Mouse (Mus musculus) left cerebral cortex, postnatal 14 days (tissue): ENCODE data around the gene Tgfbi. TPM values are rescaled to one million over a fixed set of nuclear protein-coding genes. Genes with fewer than 3 reads are reported as not detected.

Source experiments
- DNase-seq, 2 experiments: peaks; one replicate each; pipeline ENCODE4 v3.0.0; 2021 to 2022; ENCODE audit warnings: low spot score in 2 of 2, mixed read lengths in 1 of 2
- intact Hi-C: fragments of 180-260 bp; cut with DNase I; formaldehyde crosslinking; loops from one replicate; pipeline ENCODE4 v1.15.1; 2025
- total RNA-seq, 2 experiments: library from RNA; stranded (reverse); gene quantifications; 2 replicates each; pipeline ENCODE4 v1.2.3; 2021

The Tgfbi gene
- total RNA-seq, 2 experiments from 2014 or later, result 3.5 TPM

GRCm38 (mm10) chr13:56593961-56594391 lies 15.3 kb upstream of the Tgfbi start:
- intact Hi-C loops, result no loop called here
- DNase-seq, result peak; percentile 39 to 51

GRCm38 (mm10) chr13:56595246-56595645 lies 14.1 kb upstream of the Tgfbi start:
- DNase-seq, result no peak
- intact Hi-C loops, result no loop called here

GRCm38 (mm10) chr13:56597296-56597695 lies 12.0 kb upstream of the Tgfbi start:
- intact Hi-C loops, result no loop called here
- DNase-seq, result no peak

- intact Hi-C loops, result no loop called here
- peak in 1 of 2 experiments; percentile 42 for DNase-seq
These were observed 11.3 kb upstream of the Tgfbi start for GRCm38 (mm10) chr13:56597831-56598612.

GRCm38 (mm10) chr13:56599511-56599910 lies 9.8 kb upstream of the Tgfbi start:
- no peak for DNase-seq
- intact Hi-C loops, result no loop called here

- DNase-seq, result no peak
- intact Hi-C loops, result no loop called here
These were observed 9.0 kb upstream of the Tgfbi start for GRCm38 (mm10) chr13:56600216-56600890.

GRCm38 (mm10) chr13:56601199-56601598 lies 8.1 kb upstream of the Tgfbi start:
- intact Hi-C loops, result no loop called here
- no peak for DNase-seq

GRCm38 (mm10) chr13:56605503-56605902 lies 3.8 kb upstream of the Tgfbi start:
- intact Hi-C loops, result no loop called here
- no peak for DNase-seq

GRCm38 (mm10) chr13:56606724-56607123 lies 2.6 kb upstream of the Tgfbi start:
- intact Hi-C loops, result no loop called here
- no peak for DNase-seq

- DNase-seq, result no peak
- intact Hi-C loops, result no loop called here
These were observed 2.1 kb upstream of the Tgfbi start for GRCm38 (mm10) chr13:56607225-56607624.

GRCm38 (mm10) chr13:56607846-56608245 lies 1.5 kb upstream of the Tgfbi start:
- DNase-seq, result no peak

GRCm38 (mm10) chr13:56611129-56611528 lies 1.8 kb downstream of the Tgfbi start:
- intact Hi-C loops, result no loop called here
- DNase-seq, result no peak

More at GRCm38 (mm10) chr13:56607846-56608245, 1.5 kb upstream of the Tgfbi start:
- intact Hi-C loops, result no loop called here

GRCm38 (mm10) chr13:56611741-56612140 lies 2.4 kb downstream of the Tgfbi start:
- no peak for DNase-seq
- intact Hi-C loops, result no loop called here

GRCm38 (mm10) chr13:56612331-56612730 lies 3.0 kb downstream of the Tgfbi start:
- intact Hi-C loops, result no loop called here
- DNase-seq, result no peak

- intact Hi-C loops, result no loop called here
- peak; percentile 20 to 42 for DNase-seq
These were observed 4.2 kb downstream of the Tgfbi start for GRCm38 (mm10) chr13:56613366-56613998.

- intact Hi-C loops, result no loop called here
- DNase-seq, result no peak
These were observed 5.4 kb downstream of the Tgfbi start for GRCm38 (mm10) chr13:56614768-56615167.

GRCm38 (mm10) chr13:56615223-56615622 lies 5.9 kb downstream of the Tgfbi start:
- no peak for DNase-seq
- intact Hi-C loops, result no loop called here

- DNase-seq, result no peak
- intact Hi-C loops, result no loop called here
These were observed 6.5 kb downstream of the Tgfbi start for GRCm38 (mm10) chr13:56615864-56616263.

- DNase-seq, result no peak
- intact Hi-C loops, result no loop called here
These were observed 7.1 kb downstream of the Tgfbi start for GRCm38 (mm10) chr13:56616386-56616785.

GRCm38 (mm10) chr13:56617197-56617596 lies 7.9 kb downstream of the Tgfbi start:
- intact Hi-C loops, result no loop called here
- DNase-seq, result no peak
